Mouse (Mus musculus) heart, postnatal 0 days (tissue): ENCODE data around the gene Adarb2. TPM values are rescaled to one million over a fixed set of nuclear protein-coding genes. Genes with fewer than 3 reads are reported as not detected.
A peak's percentile ranks its signal among the peaks of the same experiment; 100 is the strongest.

Experiments used
- ATAC-seq: fragments of 200-750 bp; cut with Nextera tagmentation; 2 replicates; pipeline ENCODE4 v1.8.0; 2017; ENCODE audit warnings: low read depth, moderate number of reproducible peaks, moderate library complexity; ENCODE audit not compliant: insufficient read depth
- DNase-seq: peaks from one replicate; pipeline ENCODE4 v3.0.0-alpha.2; 2016; ENCODE audit warnings: low spot score
- H3K27ac ChIP-seq: fragments of 300-500 bp; sonication (generic); 2 replicates; pipeline ENCODE4 v1.5.1; 2014; ENCODE audit warnings: low read depth, mild to moderate bottlenecking
- H3K27me3 ChIP-seq: fragments of 300-500 bp; sonication (generic); 2 replicates; pipeline ENCODE4 v1.6.1; 2014; ENCODE audit warnings: low read length, mixed read lengths; ENCODE audit not compliant: control insufficient read depth, insufficient read depth
- H3K36me3 ChIP-seq: fragments of 300-500 bp; sonication (generic); replicated peaks from 2 replicates; pipeline ENCODE4 v1.6.1; 2014; ENCODE audit warnings: low read length, mixed read lengths; ENCODE audit not compliant: control insufficient read depth, insufficient read depth
- H3K4me1 ChIP-seq: fragments of 300-500 bp; sonication (generic); 2 replicates; pipeline ENCODE4 v1.6.1; 2014; ENCODE audit warnings: antibody characterized with exemption; ENCODE audit not compliant: control insufficient read depth, insufficient read depth
- H3K4me2 ChIP-seq: fragments of 300-500 bp; sonication (generic); 2 replicates; pipeline ENCODE4 v1.6.1; 2014; ENCODE audit warnings: low read depth, mild to moderate bottlenecking, low read length, moderate library complexity
- H3K4me3 ChIP-seq: fragments of 300-500 bp; sonication (generic); 2 replicates; pipeline ENCODE4 v1.5.1; 2014; ENCODE audit warnings: low read depth, low read length
- H3K9ac ChIP-seq: fragments of 300-500 bp; sonication (generic); replicated peaks from 2 replicates; pipeline ENCODE4 v1.6.1; 2014; ENCODE audit warnings: low read depth, low read length, mixed read lengths
- H3K9me3 ChIP-seq: fragments of 300-500 bp; sonication (generic); replicated peaks from 2 replicates; pipeline ENCODE4 v1.6.1; 2016; ENCODE audit warnings: low read length; ENCODE audit not compliant: control insufficient read depth
- CTCF ChIP-seq: IDR thresholded peaks from 2 replicates; pipeline ENCODE4 v1.5.1; 2016; ENCODE audit warnings: antibody characterized with exemption, control low read depth, low read depth
- EP300 ChIP-seq: IDR thresholded peaks from 2 replicates; pipeline ENCODE4 v1.6.1; 2016; ENCODE audit warnings: antibody characterized with exemption, low read depth
- WGBS: fragments of 180-500 bp; shearing (Covaris S2); extraction: QIAGEN DNeasy Blood & Tissue Kit; methylation state at CpG from one replicate; pipeline ENCODE4 v1.1.7; 2014; 5-methylcytosine and 5-hydroxymethylcytosine counted together
- polyA plus RNA-seq: library from polyadenylated mRNA; unstranded; fragments of >200 nt; fragmentation: Nextera tagmentation; extraction: Ambion mirVana; gene quantifications from 2 replicates; pipeline ENCODE4 v1.2.1, GENCODE M21; 2015
- total RNA-seq: library from RNA; depleted of rRNA; stranded (reverse); fragments of >200 nt; gene quantifications from 2 replicates; pipeline ENCODE4 v1.2.3, GENCODE M21; 2014; ENCODE audit warnings: low replicate concordance

Adarb2 gene
- total and polyA plus RNA-seq, 2 experiments from 2014 or later, result not detected

DNA sequence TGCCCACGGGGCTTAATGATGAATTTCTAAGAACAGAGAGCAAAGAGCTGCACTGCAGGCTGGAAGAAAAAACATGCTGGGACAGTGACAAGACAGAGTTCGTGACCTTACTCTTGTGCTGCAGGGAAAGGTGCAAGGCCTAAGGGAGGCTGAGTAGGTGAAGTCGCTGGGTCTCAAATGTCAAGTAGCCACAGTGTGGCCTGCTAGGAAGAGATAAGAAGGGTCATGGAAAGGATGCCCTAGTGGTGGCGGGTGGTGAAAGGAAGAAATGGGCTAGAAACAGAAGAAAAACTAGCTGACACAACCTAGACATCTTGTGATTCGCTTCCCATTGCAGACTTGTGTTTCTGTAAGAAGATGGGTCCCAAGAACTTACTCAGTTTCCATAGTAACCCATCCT is 429.4 kb downstream of the Adarb2 start:
- H3K9ac ChIP-seq, result no peak overlapping the region
- H3K4me2 ChIP-seq, result no peak overlapping the region
- ATAC-seq (no peak), DNase-seq (no peak)
- H3K27ac ChIP-seq, result no peak overlapping the region
- H3K4me3 ChIP-seq, result no peak overlapping the region
- H3K27me3 ChIP-seq, result no peaks in the 10 kb centered on the region
- H3K4me1 ChIP-seq, result no peaks in the 10 kb centered on the region
- no peaks in the 10 kb centered on the region for H3K36me3 ChIP-seq
- no peaks in the 10 kb centered on the region for H3K9me3 ChIP-seq
- 60% methylated on average over 5 of the region's 5 CpGs for WGBS
- no peak for TF ChIP-seq CTCF
- no peak for TF ChIP-seq EP300

DNA sequence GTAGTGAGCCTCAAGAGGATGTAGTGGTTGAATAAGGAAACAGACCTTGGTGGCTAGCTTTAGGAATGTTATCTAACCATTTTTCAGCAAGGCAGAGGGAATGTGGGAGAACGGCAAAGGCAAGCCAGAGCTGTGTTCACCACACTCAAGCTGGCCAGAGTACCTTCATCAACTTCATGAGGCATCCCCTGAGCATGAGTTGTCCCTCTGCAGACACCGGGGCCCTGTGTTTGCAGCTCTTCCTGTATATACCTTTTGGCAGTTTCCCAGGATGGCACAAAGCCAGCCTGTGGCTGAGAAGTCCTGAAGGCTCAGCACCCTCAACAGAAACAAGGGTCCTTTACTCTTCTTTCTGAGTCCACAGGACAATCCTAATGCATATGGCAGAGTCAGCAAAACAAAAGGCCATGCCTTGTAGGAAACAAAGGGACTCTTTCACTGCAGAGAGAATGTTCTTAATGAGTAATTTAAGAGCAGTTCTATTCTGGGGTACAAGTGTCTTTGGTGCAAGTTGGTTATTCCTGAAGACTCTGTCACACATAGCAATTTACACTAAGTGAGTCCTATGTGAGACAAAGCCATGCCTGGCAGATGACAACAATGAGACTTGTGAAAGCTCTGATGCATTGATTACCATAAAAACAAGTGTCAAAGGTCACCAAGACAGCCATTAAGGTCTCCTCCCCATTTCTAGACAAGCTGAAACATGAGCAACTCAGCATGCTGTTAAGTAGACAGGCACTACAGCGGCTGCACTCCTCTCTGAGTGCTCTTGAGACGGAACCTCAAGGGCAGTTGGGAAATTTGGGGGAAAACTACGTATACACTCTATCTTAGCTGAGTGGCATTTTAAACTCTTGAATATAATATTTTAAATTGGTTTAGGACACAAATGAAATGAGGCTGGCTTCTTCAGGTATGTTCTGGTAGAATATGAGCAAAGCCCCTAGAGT is 431.0 kb downstream of the Adarb2 start:
- DNase-seq (no peak), ATAC-seq (no peak)
- Histone ChIP-seq H3K36me3 (no peaks in the 10 kb centered on the region), H3K9ac (no peak overlapping the region), H3K9me3 (no peaks in the 10 kb centered on the region), H3K4me2 (no peak overlapping the region), H3K27ac (no peak overlapping the region), H3K4me3 (no peak overlapping the region), H3K27me3 (no peaks in the 10 kb centered on the region), H3K4me1 (no peaks in the 10 kb centered on the region)
- 63% methylated on average over 5 of the region's 5 CpGs for WGBS
- no peak for TF ChIP-seq CTCF
- no peak for TF ChIP-seq EP300

DNA sequence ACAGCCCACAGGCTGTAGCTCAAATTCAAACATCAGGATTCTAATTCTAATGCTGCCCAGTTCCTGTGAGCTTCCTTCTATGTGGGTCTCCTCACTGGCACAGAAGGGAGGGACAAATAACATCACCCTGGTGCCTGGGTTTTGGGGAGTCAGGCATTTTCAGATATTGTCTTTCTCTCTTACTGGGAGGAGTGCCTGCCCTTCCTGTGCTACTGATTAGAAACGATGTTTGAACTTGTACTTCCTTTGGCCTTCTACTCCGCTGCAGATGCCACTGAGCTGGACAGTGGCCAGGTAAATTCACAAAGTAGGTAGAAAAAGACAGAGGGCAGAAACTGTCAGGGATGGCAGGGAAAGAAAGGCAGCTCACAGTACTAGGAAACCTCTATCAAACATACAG is 439.4 kb downstream of the Adarb2 start:
- ATAC-seq, result no peak
- Histone ChIP-seq H3K4me1 (0 out of 2 replicates have a peak, but pooled peaks cover 3% of the 10 kb centered on the region), H3K27me3 (no peaks in the 10 kb centered on the region), H3K4me2 (no peak overlapping the region), H3K9me3 (no peaks in the 10 kb centered on the region), H3K27ac (no peak overlapping the region), H3K36me3 (no peaks in the 10 kb centered on the region), H3K4me3 (no peak overlapping the region), H3K9ac (no peak overlapping the region)
- DNase-seq, result no peak
- no peak for TF ChIP-seq EP300
- no peak for TF ChIP-seq CTCF
- 34% methylated on average over 2 of the region's 2 CpGs for WGBS

DNA sequence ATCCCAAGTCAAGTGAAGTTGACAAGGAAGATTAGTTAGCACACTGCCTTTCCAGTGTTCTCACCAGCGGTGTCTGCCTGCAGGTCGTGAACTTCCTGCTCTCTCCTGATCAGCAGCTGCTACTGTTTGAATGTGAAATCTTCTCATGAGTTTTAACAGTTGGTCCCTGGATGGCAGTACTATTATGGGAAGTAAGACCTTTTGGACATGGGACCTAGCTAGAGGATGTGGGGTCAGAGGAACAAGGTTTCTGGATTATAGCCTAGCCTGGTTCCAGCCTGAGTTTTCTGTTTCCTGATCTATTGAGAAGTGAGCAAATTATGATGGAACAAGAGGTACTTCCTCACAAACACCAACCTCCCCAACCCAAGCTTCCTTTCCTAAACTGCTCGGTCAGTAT is 441.3 kb downstream of the Adarb2 start:
- no peak for DNase-seq
- no peaks in the 10 kb centered on the region for H3K27me3 ChIP-seq
- WGBS, result 55% methylated on average over 3 of the region's 3 CpGs
- no peak overlapping the region for H3K9ac ChIP-seq
- no peak for ATAC-seq
- H3K36me3 ChIP-seq, result no peaks in the 10 kb centered on the region
- no peaks in the 10 kb centered on the region for H3K9me3 ChIP-seq
- no peak overlapping the region for H3K4me2 ChIP-seq
- H3K4me3 ChIP-seq, result no peak overlapping the region
- TF ChIP-seq EP300 (no peak), CTCF (no peak)
- no peak overlapping the region for H3K27ac ChIP-seq
- 0 out of 2 replicates have a peak, but pooled peaks cover 3% of the 10 kb centered on the region for H3K4me1 ChIP-seq

DNA sequence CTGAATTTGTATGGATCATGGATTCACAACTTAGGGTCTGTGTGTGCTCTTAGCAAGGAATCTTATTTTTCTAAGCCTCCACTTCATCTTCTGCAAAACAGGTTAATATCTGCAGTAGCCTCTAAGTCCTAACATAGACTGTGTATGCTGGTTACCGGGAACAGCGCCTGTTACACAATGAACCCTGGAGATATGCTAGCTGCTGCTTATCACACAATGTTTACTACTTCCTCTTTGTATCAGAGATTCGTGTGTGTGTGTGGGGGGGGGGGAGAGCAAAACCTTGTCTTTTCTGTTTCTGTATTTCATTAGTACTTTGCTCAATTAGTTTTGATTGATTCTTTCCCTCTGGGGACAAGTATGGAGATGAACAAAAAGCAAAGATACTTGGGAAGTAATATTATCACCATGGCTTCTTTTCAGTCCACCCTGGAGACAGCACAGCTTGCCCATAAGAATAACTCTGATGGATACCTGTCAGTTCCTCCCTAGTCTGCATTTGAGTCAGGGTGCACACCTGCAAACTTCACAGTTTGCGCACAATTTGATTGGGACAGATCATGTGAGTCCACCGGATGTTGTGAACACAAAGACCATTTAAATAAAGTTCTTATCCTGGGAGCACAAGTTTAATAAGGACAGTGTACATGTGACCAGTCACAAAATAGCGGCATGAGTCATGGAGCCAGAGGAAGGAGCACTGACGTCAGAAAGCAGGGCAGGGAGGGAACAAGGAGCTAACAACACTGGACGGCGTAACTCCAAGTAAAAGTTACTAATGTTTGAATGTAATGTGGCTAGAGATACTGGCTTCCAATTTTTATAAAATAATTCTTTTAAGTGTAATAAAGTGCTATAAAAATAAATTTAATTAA is 442.4 kb downstream of the Adarb2 start:
- H3K27me3 ChIP-seq, result no peaks in the 10 kb centered on the region
- peak; percentile 88 for ATAC-seq
- H3K27ac ChIP-seq, result 0 out of 2 replicates have a peak overlapping the region, but pooled peaks have one; percentile 11
- TF ChIP-seq EP300 (no peak), CTCF (no peak)
- no peak overlapping the region for H3K4me2 ChIP-seq
- no peaks in the 10 kb centered on the region for H3K36me3 ChIP-seq
- H3K9ac ChIP-seq, result no peak overlapping the region
- peak; percentile 55 for DNase-seq
- WGBS, result 44% methylated on average over 9 of the region's 9 CpGs
- 0 out of 2 replicates have a peak, but pooled peaks cover 3% of the 10 kb centered on the region for H3K4me1 ChIP-seq
- no peaks in the 10 kb centered on the region for H3K9me3 ChIP-seq
- H3K4me3 ChIP-seq, result no peak overlapping the region
